Mouse (Mus musculus) MEL (cell line): Measurements from ENCODE around the gene Tomm34. TPM values are rescaled to one million over a fixed set of nuclear protein-coding genes. Genes with fewer than 3 reads are reported as not detected.

ENCODE experiments used
- DNase-seq: peaks from one replicate; pipeline ENCODE4 v3.0.0; 2011; ENCODE audit warnings: low read depth, low spot score
- H3K27ac ChIP-seq: 2 replicates; pipeline ENCODE4 v1.5.1; 2012; ENCODE audit warnings: low read depth, mild to moderate bottlenecking, control low read depth, low read length, moderate library complexity; ENCODE audit not compliant: control insufficient read depth
- H3K27me3 ChIP-seq, 2 experiments: fragments of 150-350 bp in 1 of 2; sonication (generic) in 1 of 2; 2 replicates each; pipeline ENCODE4 v1.6.1; 2012; ENCODE audit warnings: low read length in 2 of 2, mild to moderate bottlenecking in 2 of 2, improper control_type of control experiment in 1 of 2, moderate library complexity in 1 of 2; ENCODE audit not compliant: insufficient read depth in 2 of 2, control insufficient read depth in 1 of 2
- H3K36me3 ChIP-seq, 2 experiments: 2 replicates each; pipeline ENCODE4 v1.6.1; 2012 to 2014; ENCODE audit warnings: low read length in 2 of 2, improper control_type of control experiment in 1 of 2, inconsistent platforms in 1 of 2, mild to moderate bottlenecking in 1 of 2; ENCODE audit not compliant: insufficient read depth in 2 of 2, control insufficient read depth in 1 of 2
- H3K4me1 ChIP-seq, 2 experiments: fragments of 150-350 bp in 1 of 2; sonication (generic) in 1 of 2; 2 replicates each; pipeline ENCODE4 v1.6.1; 2012; ENCODE audit warnings: low read length in 2 of 2, improper control_type of control experiment in 1 of 2, mild to moderate bottlenecking in 1 of 2; ENCODE audit not compliant: insufficient read depth in 2 of 2, control insufficient read depth in 1 of 2
- H3K4me3 ChIP-seq, 2 experiments: fragments of 150-350 bp in 1 of 2; sonication (generic) in 1 of 2; 2 replicates each; pipeline ENCODE4 v1.5.1; 2012; ENCODE audit warnings: low read depth in 2 of 2, low read length in 2 of 2, mild to moderate bottlenecking in 2 of 2, moderate library complexity in 2 of 2, control low read depth in 1 of 2, improper control_type of control experiment in 1 of 2; ENCODE audit not compliant: control insufficient read depth in 1 of 2, insufficient read depth in 1 of 2
- H3K79me2 ChIP-seq: 2 replicates; pipeline ENCODE4 v1.6.1; 2012; ENCODE audit warnings: mild to moderate bottlenecking, low read length, moderate library complexity; ENCODE audit not compliant: control insufficient read depth, poor library complexity, insufficient read depth
- H3K9ac ChIP-seq: 2 replicates; pipeline ENCODE4 v1.6.1; 2012; ENCODE audit warnings: low read depth, mild to moderate bottlenecking, control low read depth, low read length, moderate library complexity; ENCODE audit not compliant: control insufficient read depth, poor library complexity, severe bottlenecking
- H3K9me3 ChIP-seq: fragments of 150-350 bp; sonication (generic); replicated peaks from 2 replicates; pipeline ENCODE4 v1.6.1; 2012; ENCODE audit warnings: mild to moderate bottlenecking, low read length, improper control_type of control experiment, moderate library complexity; ENCODE audit not compliant: insufficient read depth
- CHD1 ChIP-seq: IDR thresholded peaks from 2 replicates; pipeline ENCODE4 v1.6.1; 2012; ENCODE audit warnings: low read depth, mild to moderate bottlenecking, inconsistent platforms, low read length, improper control_type of control experiment
- CTCF ChIP-seq, 3 experiments: IDR thresholded peaks in 2 of 3; conservative IDR thresholded peaks in 1 of 3; 2 replicates each; pipeline ENCODE4 v1.5.1; 2011 to 2012; ENCODE audit warnings: low read length in 3 of 3, low read depth in 2 of 3, mild to moderate bottlenecking in 2 of 3, improper control_type of control experiment in 1 of 3, inconsistent platforms in 1 of 3, mixed read lengths in 1 of 3, moderate library complexity in 1 of 3; ENCODE audit not compliant: control insufficient read depth in 1 of 3, insufficient read depth in 1 of 3, poor library complexity in 1 of 3, severe bottlenecking in 1 of 3
- GABPA ChIP-seq: IDR thresholded peaks from 2 replicates; pipeline ENCODE4 v1.6.1; 2012; ENCODE audit warnings: low read depth, mild to moderate bottlenecking, inconsistent platforms, low read length, improper control_type of control experiment, moderate library complexity
- JUND ChIP-seq: IDR thresholded peaks from 2 replicates; pipeline ENCODE4 v1.6.1; 2011; ENCODE audit warnings: low read depth, mild to moderate bottlenecking, improper control_type of control experiment, low read length
- KAT2A ChIP-seq: conservative IDR thresholded peaks from 2 replicates; pipeline ENCODE4 v1.6.1; 2012; ENCODE audit warnings: low read depth, low read length, improper control_type of control experiment, inconsistent platforms
- MAFK ChIP-seq: IDR thresholded peaks from 2 replicates; pipeline ENCODE4 v1.6.1; 2011; ENCODE audit warnings: low read depth, mild to moderate bottlenecking, low read length, improper control_type of control experiment, borderline replicate concordance
- MAX ChIP-seq: IDR thresholded peaks from 2 replicates; pipeline ENCODE4 v1.6.1; 2011; ENCODE audit warnings: low read length, improper control_type of control experiment
- MYC ChIP-seq: IDR thresholded peaks from 2 replicates; pipeline ENCODE4 v1.6.1; 2011; ENCODE audit warnings: low read depth, mild to moderate bottlenecking, low read length, improper control_type of control experiment, moderate library complexity
- POLR2A ChIP-seq, 2 experiments: IDR thresholded peaks; 2 replicates each; pipeline ENCODE4 v1.6.1; 2011 to 2012; ENCODE audit warnings: low read length in 2 of 2, mild to moderate bottlenecking in 2 of 2, control low read depth in 1 of 2, improper control_type of control experiment in 1 of 2, low read depth in 1 of 2, moderate library complexity in 1 of 2; ENCODE audit not compliant: control insufficient read depth in 1 of 2, insufficient read depth in 1 of 2, poor library complexity in 1 of 2
- POLR2AphosphoS5 ChIP-seq: IDR thresholded peaks from 2 replicates; pipeline ENCODE4 v1.6.1; 2012; ENCODE audit warnings: low read depth, borderline replicate concordance, mild to moderate bottlenecking, inconsistent platforms, low read length, moderate library complexity, mixed read lengths
- RAD21 ChIP-seq: IDR thresholded peaks from 2 replicates; pipeline ENCODE4 v1.6.1; 2011; ENCODE audit warnings: mild to moderate bottlenecking, low read depth, low read length, improper control_type of control experiment
- SIN3A ChIP-seq: IDR thresholded peaks from 2 replicates; pipeline ENCODE4 v1.6.1; 2012; ENCODE audit warnings: low read length, improper control_type of control experiment, inconsistent platforms
- SMC3 ChIP-seq: IDR thresholded peaks from 2 replicates; pipeline ENCODE4 v1.6.1; 2011; ENCODE audit warnings: low read depth, low read length, improper control_type of control experiment
- TAL1 ChIP-seq: IDR thresholded peaks from 2 replicates; pipeline ENCODE4 v1.6.1; 2012; ENCODE audit warnings: mild to moderate bottlenecking, inconsistent platforms, low read length, moderate library complexity, mixed read lengths
- ZNF384 ChIP-seq: IDR thresholded peaks from 2 replicates; pipeline ENCODE4 v1.6.1; 2012; ENCODE audit warnings: low read depth, mild to moderate bottlenecking, inconsistent platforms, low read length, improper control_type of control experiment
- polyA plus RNA-seq, 2 experiments: library from polyadenylated mRNA; stranded (reverse) in 1 of 2; unstranded in 1 of 2; fragments of >175 nt in 1 of 2; fragments of >200 nt in 1 of 2; gene quantifications; 2 replicates each; pipeline versions ENCODE4 v1.2.1 to v1.2.4; 2012; ENCODE audit warnings: low replicate concordance in 2 of 2, low read depth in 1 of 2; ENCODE audit not compliant: insufficient read length in 2 of 2, insufficient read depth in 1 of 2, missing spikeins in 1 of 2
- total RNA-seq: library from RNA; depleted of rRNA; stranded (reverse); fragments of 300-350 nt; gene quantifications from 2 replicates; pipeline ENCODE4 v1.2.3, GENCODE M21; 2012

Tomm34 gene
- total and polyA plus RNA-seq, 3 experiments = 38.9 to 48.7 TPM; not detected in 1

DNA sequence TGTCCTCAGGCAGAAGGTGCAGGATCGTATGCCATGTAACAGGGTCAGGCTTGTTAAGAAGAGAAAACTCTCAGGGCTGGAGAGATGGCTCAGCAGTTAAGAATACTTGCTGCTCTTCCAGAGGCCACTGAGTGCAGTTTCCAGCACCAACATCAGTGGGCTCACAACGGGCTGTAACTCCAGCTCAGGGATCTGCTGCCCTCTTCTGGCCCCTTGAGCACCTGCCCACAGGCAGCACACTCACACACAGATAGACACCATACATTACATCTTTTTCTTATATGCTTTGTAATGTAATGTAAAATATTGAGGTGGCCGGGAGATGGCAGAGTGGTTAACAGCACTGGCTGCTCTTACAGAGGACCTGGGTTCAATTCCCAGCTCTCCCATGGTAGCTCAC lies 38.0 kb downstream of the Tomm34 start:
- TF ChIP-seq RAD21 = peak; percentile 15; the same call in 1 of the 2 replicates
- TF ChIP-seq CTCF (IDR thresholded peaks at IDR 0.05 in 2 of 3, conservative IDR thresholded peaks at IDR 0.05 in 1 of 3; ENCODE audit: control insufficient read depth in 1 of 3, insufficient read depth in 1 of 3, low read depth in 2 of 3, low read length in 3 of 3, poor library complexity in 1 of 3, severe bottlenecking in 1 of 3) = peak; percentile 29 to 52 (median 38); a peak in 4 of 6 replicates
- 0 out of 2 replicates have a peak, but pooled peaks have one; percentile 12 for TF ChIP-seq SMC3
- TF ChIP-seq POLR2AphosphoS5 = no peak
- TF ChIP-seq, all 39 proteins: peak for 3
- no peaks in the 10 kb centered on the region for H3K9me3 ChIP-seq
- no peak overlapping the region for H3K4me3 ChIP-seq
- H3K27ac ChIP-seq = no peak overlapping the region
- H3K27me3 ChIP-seq = no peaks in the 10 kb centered on the region
- no peaks in the 10 kb centered on the region for H3K4me1 ChIP-seq
- DNase-seq = no peak
- H3K79me2 ChIP-seq = no peaks in the 10 kb centered on the region
- H3K36me3 ChIP-seq = no peaks in the 10 kb centered on the region
- H3K9ac ChIP-seq = no peak overlapping the region

DNA sequence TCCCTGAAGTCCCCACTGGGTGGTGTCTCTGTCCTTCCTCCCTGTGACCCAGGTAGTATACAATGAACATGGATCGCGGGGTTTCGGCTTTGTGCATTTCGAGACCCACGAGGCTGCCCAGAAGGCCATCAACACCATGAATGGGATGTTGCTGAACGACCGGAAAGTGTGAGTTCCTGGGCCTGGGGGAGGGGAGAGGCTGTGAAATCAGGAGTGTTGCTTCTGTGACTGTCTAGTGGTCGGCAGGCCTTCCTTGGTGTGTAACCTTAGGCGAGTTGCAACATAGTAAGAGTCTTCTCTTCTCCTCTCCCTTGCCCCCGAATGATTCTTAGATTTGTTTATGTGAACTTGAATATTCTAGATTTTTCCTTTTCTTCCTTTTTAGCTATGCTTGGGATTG lies 39.8 kb downstream of the Tomm34 start:
- Histone ChIP-seq H3K4me1 (no peaks in the 10 kb centered on the region), H3K27me3 (no peaks in the 10 kb centered on the region), H3K79me2 (no peaks in the 10 kb centered on the region), H3K9ac (no peak overlapping the region), H3K4me3 (no peak overlapping the region), H3K9me3 (no peaks in the 10 kb centered on the region), H3K27ac (no peak overlapping the region)
- DNase-seq = no peak
- no peak for TF ChIP-seq TAL1
- no peak for TF ChIP-seq CHD1
- TF ChIP-seq, all 39 proteins: peak for 0
- no peaks in the 10 kb centered on the region for H3K36me3 ChIP-seq

DNA sequence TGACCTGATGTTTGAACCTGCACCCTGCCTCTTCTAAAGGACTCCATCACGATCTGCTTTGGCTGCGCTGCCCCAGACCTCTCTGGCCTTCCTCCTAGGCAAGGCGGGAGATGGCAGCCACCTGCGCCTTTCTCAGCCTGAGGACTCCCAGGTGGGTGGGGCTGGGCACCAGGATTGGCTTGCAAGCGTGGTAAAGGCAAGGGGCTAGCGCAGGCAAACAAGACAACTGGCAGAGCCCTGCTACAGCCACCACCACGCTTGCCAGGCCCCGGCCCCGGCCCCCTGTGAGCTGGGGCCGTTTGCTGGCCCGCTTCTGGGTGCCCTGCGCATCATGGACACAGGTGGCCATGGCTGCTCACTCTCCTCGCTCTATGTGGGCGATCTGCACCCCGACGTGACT lies 45.8 kb downstream of the Tomm34 start, which contains the start of gene Pabpc1l:
Gene Pabpc1l (plus strand): TSS at position 301 of the 400 bp plus-strand sequence.
- H3K27me3 ChIP-seq = no peaks in the 10 kb centered on the region
- H3K27ac ChIP-seq = no peak within 1 kb of the TSS
- H3K4me3 ChIP-seq = no peak within 1 kb of the TSS
- no peaks in the 10 kb centered on the region for H3K9me3 ChIP-seq
- no peaks in the 10 kb centered on the region for H3K4me1 ChIP-seq
- no peak for TF ChIP-seq SIN3A
- TF ChIP-seq MYC = no peak
- no peak for TF ChIP-seq JUND
- TF ChIP-seq POLR2AphosphoS5 = no peak
- no peak for TF ChIP-seq KAT2A
- no peak for TF ChIP-seq POLR2A (IDR thresholded peaks at IDR 0.05; ENCODE audit: control insufficient read depth in 1 of 2, insufficient read depth in 1 of 2, low read depth in 1 of 2, low read length in 2 of 2, poor library complexity in 1 of 2)
- TF ChIP-seq GABPA = no peak
- TF ChIP-seq SMC3 = no peak
- TF ChIP-seq MAX = no peak
- TF ChIP-seq CTCF (IDR thresholded peaks at IDR 0.05 in 2 of 3, conservative IDR thresholded peaks at IDR 0.05 in 1 of 3; ENCODE audit: control insufficient read depth in 1 of 3, insufficient read depth in 1 of 3, low read depth in 2 of 3, low read length in 3 of 3, poor library complexity in 1 of 3, severe bottlenecking in 1 of 3) = no peak
- TF ChIP-seq MAFK = no peak
- no peak for TF ChIP-seq ZNF384
- no peak within 1 kb of the TSS for H3K9ac ChIP-seq
- no peaks in the 10 kb centered on the region for H3K79me2 ChIP-seq
- no peak for DNase-seq
- H3K36me3 ChIP-seq = no peaks in the 10 kb centered on the region
